ENCODE assay signal across 24 mouse cellular contexts in genomic region chr10:122576171-122577063, GRCm38 (mm10).
"Had no signal": no experiment of that assay in that cellular context is flagged by ENCODE, and none has a peak within 500 bp of the region (broad histone marks: within the 10 kb centered on the region; RNA-seq: fewer than 3 reads in every experiment).

No protein-coding gene starts in this region.

- H3K27ac ChIP-seq: kidney, embryonic 15.5 days; layer of hippocampus, adult 2 months; left cerebral cortex, adult 2 months; liver, embryonic 12.5 days; liver, embryonic 15.5 days; lung, embryonic 15.5 days; midbrain, embryonic 10.5 days; midbrain, embryonic 13.5 days; neural tube, embryonic 12.5 days; neural tube, embryonic 15.5 days; stomach, postnatal 0 days had no signal

- H3K4me1 ChIP-seq: liver, embryonic 12.5 days; liver, embryonic 15.5 days; megakaryocyte, embryonic 14.5 days had no signal

- DNase-seq: kidney, adult 11 months; kidney, adult 8-10 months; kidney, postnatal 10 days; kidney, postnatal 4 days; layer of hippocampus, postnatal 36 days; lung, adult 18-20 months; lung, postnatal 10 days; lung, postnatal 36 days; right cerebral cortex, adult 18-20 months; right cerebral cortex, postnatal 14 days; right cerebral cortex, postnatal 4 days; thymus, postnatal 36 days had no signal

- H3K4me3 ChIP-seq: kidney, embryonic 15.5 days; layer of hippocampus, adult 2 months; left cerebral cortex, adult 2 months; liver, embryonic 12.5 days; liver, embryonic 15.5 days; lung, embryonic 15.5 days; megakaryocyte, embryonic 14.5 days; midbrain, embryonic 10.5 days; midbrain, embryonic 13.5 days; neural tube, embryonic 12.5 days; neural tube, embryonic 15.5 days had no signal

- H3K36me3 ChIP-seq: kidney, embryonic 15.5 days; liver, embryonic 12.5 days; liver, embryonic 15.5 days; lung, embryonic 15.5 days; midbrain, embryonic 10.5 days; midbrain, embryonic 13.5 days; neural tube, embryonic 12.5 days; neural tube, embryonic 15.5 days had no signal

- H3K27me3 ChIP-seq: kidney, embryonic 15.5 days; liver, embryonic 12.5 days; liver, embryonic 15.5 days; lung, embryonic 15.5 days; megakaryocyte, embryonic 14.5 days; midbrain, embryonic 13.5 days; neural tube, embryonic 12.5 days; neural tube, embryonic 15.5 days had no signal

- H3K9ac ChIP-seq: kidney, embryonic 15.5 days; liver, embryonic 12.5 days; liver, embryonic 15.5 days; lung, embryonic 15.5 days; midbrain, embryonic 13.5 days; neural tube, embryonic 12.5 days; neural tube, embryonic 15.5 days had no signal

- H3K9me3 ChIP-seq: liver, embryonic 12.5 days; liver, embryonic 15.5 days; lung, embryonic 15.5 days; midbrain, embryonic 10.5 days; midbrain, embryonic 13.5 days; neural tube, embryonic 12.5 days; neural tube, embryonic 15.5 days had no signal

- ATAC-seq: liver, embryonic 12.5 days; midbrain, embryonic 13.5 days had no signal

- H3K4me2 ChIP-seq: kidney, embryonic 15.5 days; liver, embryonic 12.5 days; liver, embryonic 15.5 days; lung, embryonic 15.5 days; midbrain, embryonic 13.5 days; neural tube, embryonic 12.5 days; neural tube, embryonic 15.5 days had no signal
